Mouse (Mus musculus): ENCODE measurements around the gene Msh4. TPM values are rescaled to one million over a fixed set of nuclear protein-coding genes. Genes with fewer than 3 reads are reported as not detected.

The Msh4 gene
- polyA plus RNA-seq, 1 experiment from 2014 or later, result 0.17 TPM

DNA sequence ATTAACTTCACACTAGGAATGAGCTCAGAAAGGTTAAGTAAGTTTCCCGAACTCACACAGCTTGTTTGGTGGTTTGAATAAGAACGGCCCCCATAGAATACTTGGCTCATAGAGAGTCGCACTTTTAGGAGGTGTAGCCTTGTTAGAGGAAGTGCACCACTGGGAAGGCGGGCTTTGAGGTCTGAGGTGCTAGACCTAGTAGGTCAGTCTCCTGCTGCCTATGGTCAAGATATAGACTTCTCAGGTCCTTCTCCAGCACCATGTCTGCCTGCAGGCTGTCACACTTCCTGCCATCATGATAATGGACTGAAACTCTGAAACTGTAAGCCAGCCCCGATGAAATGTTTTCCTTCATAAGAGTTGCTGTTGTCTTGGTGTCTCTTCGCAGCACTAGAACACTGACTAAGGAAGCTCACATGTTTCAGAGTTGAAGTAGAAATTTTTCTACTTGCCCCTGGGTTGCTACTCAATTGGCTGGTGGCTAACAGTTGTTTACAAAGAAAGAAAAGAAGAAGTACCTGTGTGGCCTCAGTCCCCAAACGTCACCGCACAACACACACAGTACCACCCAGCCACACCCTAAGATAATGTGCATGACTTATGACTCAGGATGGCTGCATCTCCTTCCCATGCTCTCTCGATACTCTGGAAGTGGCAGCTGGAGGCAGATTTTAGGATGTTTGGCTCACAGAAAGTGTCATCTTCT lies 98.3 kb downstream of the Msh4 start:
- no peak for TF ChIP-seq CTCF (IDR thresholded peaks at IDR 0.05; ENCODE audit: low read depth)
- no peak overlapping the region for H3K9ac ChIP-seq

More for the DNA sequence above, 98.3 kb downstream of the Msh4 start:
- H3K4me2 ChIP-seq, result no peak overlapping the region
- DNase-seq (no peak), ATAC-seq (ENCODE audit: insufficient read depth) (no peak)
- no peak overlapping the region for H3K27ac ChIP-seq (ENCODE audit: low read depth)
- no peaks in the 10 kb centered on the region for H3K36me3 ChIP-seq (ENCODE audit: insufficient read depth)
- 0 out of 2 replicates have a peak, but pooled peaks cover 6% of the 10 kb centered on the region for H3K4me1 ChIP-seq (ENCODE audit: insufficient read depth)
- 84% methylated on average over 9 of the region's 9 CpGs for WGBS
- H3K4me3 ChIP-seq (ENCODE audit: low read depth, low read length), result no peak overlapping the region
- no peaks in the 10 kb centered on the region for H3K9me3 ChIP-seq (ENCODE audit: low read depth, low read length)
- no peaks in the 10 kb centered on the region for H3K27me3 ChIP-seq (ENCODE audit: insufficient read depth, low read length)

Other genes starting within 250 kb of the Msh4 start
- 34.1 and 34.8 TPM in 2 replicates for gene St6galnac3, start 181.0 kb downstream of the Msh4 start, polyA plus RNA-seq (2014; fragmentation: Nextera tagmentation; extraction: Ambion mirVana)
- gene Asb17, start 61.9 kb downstream of the Msh4 start, polyA plus RNA-seq (2014; fragmentation: Nextera tagmentation; extraction: Ambion mirVana), result 0.09 TPM in 1 of 2 replicates, not detected in the other
- 52.1 and 54.4 TPM in 2 replicates for gene Rabggtb, start 6.9 kb upstream of the Msh4 start, polyA plus RNA-seq (2014; fragmentation: Nextera tagmentation; extraction: Ambion mirVana)
- gene Acadm, start 38.5 kb upstream of the Msh4 start, polyA plus RNA-seq (2014; fragmentation: Nextera tagmentation; extraction: Ambion mirVana), result 45.7 and 47.6 TPM in 2 replicates
- 0.29 and 0.53 TPM in 2 replicates for gene Slc44a5, start 67.3 kb upstream of the Msh4 start, polyA plus RNA-seq (2014; fragmentation: Nextera tagmentation; extraction: Ambion mirVana)